Mouse (Mus musculus): ENCODE measurements around the gene Atpaf1.

GRCm38 (mm10) chr4:115824178-115824577 lies 39.6 kb downstream of the Atpaf1 start:
- TF ChIP-seq CTCF (IDR thresholded peaks at IDR 0.05; ENCODE audit: control insufficient read depth, insufficient read depth, low read length) (no peak), POLR2A (IDR thresholded peaks at IDR 0.05; ENCODE audit: borderline replicate concordance, control insufficient read depth, low read depth, low read length) (no peak)
